Mouse (Mus musculus): ENCODE measurements at regions not wholly inside any gene's neighbourhood (a gene's known extent, or its start where the extent isn't known, plus 50 kb on each side); places are given as distances from the start of the nearest gene placed in this dataset.

- no peaks in the 10 kb centered on the region for H3K27me3 ChIP-seq (ENCODE audit: control insufficient read depth, insufficient read depth, low read length)
- H3K4me1 ChIP-seq (ENCODE audit: control insufficient read depth, insufficient read depth, low read length): no peaks in the 10 kb centered on the region
- TF ChIP-seq POLR2A (IDR thresholded peaks at IDR 0.05; ENCODE audit: borderline replicate concordance, insufficient read depth, low read length): no peak
- no peak for TF ChIP-seq CTCF (IDR thresholded peaks at IDR 0.05; ENCODE audit: borderline replicate concordance, insufficient read depth, low read depth, low read length)
- no peak for DNase-seq
- H3K4me3 ChIP-seq (replicated peaks; ENCODE audit: insufficient read depth, low read depth, low read length): no peak overlapping the region
- H3K27ac ChIP-seq (ENCODE audit: insufficient read depth, low read length): no peak overlapping the region
- WGBS: 57% methylated on average over 5 of the region's 5 CpGs
Observed at GRCm38 (mm10) chr1:146955688-146956214, 461.2 kb downstream of the Brinp3 start.

- no peaks in the 10 kb centered on the region for H3K27me3 ChIP-seq (ENCODE audit: control insufficient read depth, insufficient read depth, low read length)
- no peak for TF ChIP-seq CTCF (IDR thresholded peaks at IDR 0.05; ENCODE audit: borderline replicate concordance, insufficient read depth, low read depth, low read length)
- no peak for TF ChIP-seq POLR2A (IDR thresholded peaks at IDR 0.05; ENCODE audit: borderline replicate concordance, insufficient read depth, low read length)
- DNase-seq: no peak
- no peaks in the 10 kb centered on the region for H3K4me1 ChIP-seq (ENCODE audit: control insufficient read depth, insufficient read depth, low read length)
- H3K4me3 ChIP-seq (replicated peaks; ENCODE audit: insufficient read depth, low read depth, low read length): no peak overlapping the region
- no peak overlapping the region for H3K27ac ChIP-seq (ENCODE audit: insufficient read depth, low read length)
Observed at GRCm38 (mm10) chr1:146956347-146956746, 461.8 kb downstream of the Brinp3 start.

- Histone ChIP-seq H3K27ac (ENCODE audit: insufficient read depth, low read length) (no peak overlapping the region), H3K4me3 (replicated peaks; ENCODE audit: insufficient read depth, low read depth, low read length) (no peak overlapping the region), H3K4me1 (ENCODE audit: control insufficient read depth, insufficient read depth, low read length) (no peaks in the 10 kb centered on the region), H3K27me3 (ENCODE audit: control insufficient read depth, insufficient read depth, low read length) (no peaks in the 10 kb centered on the region)
- DNase-seq: no peak
- 91% methylated on average over 3 of the region's 3 CpGs for WGBS
- TF ChIP-seq POLR2A (IDR thresholded peaks at IDR 0.05; ENCODE audit: borderline replicate concordance, insufficient read depth, low read length): no peak
Observed at GRCm38 (mm10) chr1:146960448-146960847, 465.9 kb downstream of the Brinp3 start.

- no peak for TF ChIP-seq CTCF (IDR thresholded peaks at IDR 0.05; ENCODE audit: borderline replicate concordance, insufficient read depth, low read depth, low read length)
- no peak for TF ChIP-seq POLR2A (IDR thresholded peaks at IDR 0.05; ENCODE audit: borderline replicate concordance, insufficient read depth, low read length)
- Histone ChIP-seq H3K4me3 (replicated peaks; ENCODE audit: insufficient read depth, low read depth, low read length) (no peak overlapping the region), H3K27ac (ENCODE audit: insufficient read depth, low read length) (no peak overlapping the region), H3K4me1 (ENCODE audit: control insufficient read depth, insufficient read depth, low read length) (no peaks in the 10 kb centered on the region), H3K27me3 (ENCODE audit: control insufficient read depth, insufficient read depth, low read length) (no peaks in the 10 kb centered on the region)
- DNase-seq: no peak
Observed at GRCm38 (mm10) chr1:146967534-146967933, 473.0 kb downstream of the Brinp3 start.

- DNase-seq: no peak
- Histone ChIP-seq H3K27me3 (ENCODE audit: control insufficient read depth, insufficient read depth, low read length) (no peaks in the 10 kb centered on the region), H3K27ac (ENCODE audit: insufficient read depth, low read length) (no peak overlapping the region), H3K4me1 (ENCODE audit: control insufficient read depth, insufficient read depth, low read length) (no peaks in the 10 kb centered on the region), H3K4me3 (replicated peaks; ENCODE audit: insufficient read depth, low read depth, low read length) (no peak overlapping the region)
- WGBS: 90% methylated on average over 2 of the region's 2 CpGs
- no peak for TF ChIP-seq POLR2A (IDR thresholded peaks at IDR 0.05; ENCODE audit: borderline replicate concordance, insufficient read depth, low read length)
- TF ChIP-seq CTCF (IDR thresholded peaks at IDR 0.05; ENCODE audit: borderline replicate concordance, insufficient read depth, low read depth, low read length): no peak
Observed at GRCm38 (mm10) chr1:146967993-146968392, 473.4 kb downstream of the Brinp3 start.

- Histone ChIP-seq H3K4me3 (replicated peaks; ENCODE audit: insufficient read depth, low read depth, low read length) (no peak overlapping the region), H3K27me3 (ENCODE audit: control insufficient read depth, insufficient read depth, low read length) (no peaks in the 10 kb centered on the region), H3K27ac (ENCODE audit: insufficient read depth, low read length) (no peak overlapping the region), H3K4me1 (ENCODE audit: control insufficient read depth, insufficient read depth, low read length) (no peaks in the 10 kb centered on the region)
- TF ChIP-seq POLR2A (IDR thresholded peaks at IDR 0.05; ENCODE audit: borderline replicate concordance, insufficient read depth, low read length) (no peak), CTCF (IDR thresholded peaks at IDR 0.05; ENCODE audit: borderline replicate concordance, insufficient read depth, low read depth, low read length) (no peak)
- WGBS: 83% methylated on average over 5 of the region's 5 CpGs
- DNase-seq: no peak
Observed at GRCm38 (mm10) chr1:146983433-146984186, 489.1 kb downstream of the Brinp3 start.

GRCm38 (mm10) chr1:147000018-147000417 is 505.5 kb downstream of the Brinp3 start:
- Histone ChIP-seq H3K27ac (ENCODE audit: insufficient read depth, low read length) (no peak overlapping the region), H3K27me3 (ENCODE audit: control insufficient read depth, insufficient read depth, low read length) (no peaks in the 10 kb centered on the region), H3K4me1 (ENCODE audit: control insufficient read depth, insufficient read depth, low read length) (no peaks in the 10 kb centered on the region), H3K4me3 (replicated peaks; ENCODE audit: insufficient read depth, low read depth, low read length) (no peak overlapping the region)
- no peak for DNase-seq
- TF ChIP-seq CTCF (IDR thresholded peaks at IDR 0.05; ENCODE audit: borderline replicate concordance, insufficient read depth, low read depth, low read length) (no peak), POLR2A (IDR thresholded peaks at IDR 0.05; ENCODE audit: borderline replicate concordance, insufficient read depth, low read length) (no peak)
- 54% methylated on average over 2 of the region's 2 CpGs for WGBS

GRCm38 (mm10) chr1:147047714-147048113 is 553.2 kb downstream of the Brinp3 start:
- WGBS: 30% methylated on average over 2 of the region's 2 CpGs
- H3K27ac ChIP-seq (ENCODE audit: insufficient read depth, low read length): no peak overlapping the region
- no peaks in the 10 kb centered on the region for H3K27me3 ChIP-seq (ENCODE audit: control insufficient read depth, insufficient read depth, low read length)
- H3K4me3 ChIP-seq (replicated peaks; ENCODE audit: insufficient read depth, low read depth, low read length): no peak overlapping the region
- DNase-seq: no peak
- no peaks in the 10 kb centered on the region for H3K4me1 ChIP-seq (ENCODE audit: control insufficient read depth, insufficient read depth, low read length)
- TF ChIP-seq POLR2A (IDR thresholded peaks at IDR 0.05; ENCODE audit: borderline replicate concordance, insufficient read depth, low read length) (no peak), CTCF (IDR thresholded peaks at IDR 0.05; ENCODE audit: borderline replicate concordance, insufficient read depth, low read depth, low read length) (no peak)
